Mouse (Mus musculus) cerebellum, adult 2 months (tissue): Measurements from ENCODE around the gene Zfp820.

Experiments
- CTCF ChIP-seq: fragments of 200-500 bp; IDR thresholded peaks from 2 replicates; pipeline ENCODE4 v1.5.1; 2011; ENCODE audit warnings: low read depth, mild to moderate bottlenecking, control low read depth, low read length, moderate library complexity, borderline replicate concordance; ENCODE audit not compliant: insufficient read depth
- POLR2A ChIP-seq: fragments of 200-500 bp; IDR thresholded peaks from 2 replicates; pipeline ENCODE4 v1.6.1; 2011; ENCODE audit warnings: low read length, control low read depth, borderline replicate concordance; ENCODE audit not compliant: insufficient read depth

GRCm38 (mm10) chr17:21871256-21871655 lies 25.7 kb upstream of the Zfp820 start:
- TF ChIP-seq CTCF (no peak), POLR2A (no peak)
